Mouse (Mus musculus) C2C12 (cell line): ENCODE measurements around the gene Lhfpl3. TPM values are rescaled to one million over a fixed set of nuclear protein-coding genes. Genes with fewer than 3 reads are reported as not detected.

Experiments used
- H3K27me3 ChIP-seq: one replicate; pipeline ENCODE4 v1.6.1; 2011; ENCODE audit not compliant: control insufficient read depth, insufficient read depth, insufficient read length
- H3K36me3 ChIP-seq: one replicate; pipeline ENCODE4 v1.6.1; 2011; ENCODE audit not compliant: control insufficient read depth, insufficient read depth
- H3K4me3 ChIP-seq: one replicate; pipeline ENCODE4 v1.5.1; 2011; ENCODE audit warnings: mild to moderate bottlenecking, control low read depth; ENCODE audit not compliant: poor library complexity, insufficient read depth, severe bottlenecking
- H3K79me2 ChIP-seq: one replicate; pipeline ENCODE4 v1.6.1; 2011; ENCODE audit not compliant: control insufficient read depth, insufficient read depth
- H3K79me3 ChIP-seq: one replicate; pipeline ENCODE4 v1.6.1; 2011; ENCODE audit warnings: low read depth, control low read depth
- H3ac ChIP-seq: one replicate; pipeline ENCODE3; 2011; ENCODE audit warnings: low read depth; ENCODE audit not compliant: control insufficient read depth, insufficient read length
- CEBPB ChIP-seq: IDR thresholded peaks from one replicate; pipeline ENCODE4 v1.6.1; 2011; ENCODE audit warnings: low read depth, mild to moderate bottlenecking, control low read depth, moderate library complexity
- CTCF ChIP-seq: IDR thresholded peaks from one replicate; pipeline ENCODE4 v1.5.1; 2011; ENCODE audit not compliant: control insufficient read depth, insufficient read depth, insufficient read length
- FOSL1 ChIP-seq: IDR thresholded peaks from one replicate; pipeline ENCODE4 v1.8.0; 2011; ENCODE audit warnings: mild to moderate bottlenecking, low read length; ENCODE audit not compliant: poor library complexity, insufficient read depth, severe bottlenecking
- MAX ChIP-seq: IDR thresholded peaks from one replicate; pipeline ENCODE4 v1.6.1; 2011; ENCODE audit warnings: mild to moderate bottlenecking, control low read depth
- MYOD1 ChIP-seq: IDR thresholded peaks from one replicate; pipeline ENCODE4 v1.6.1; 2011; ENCODE audit warnings: low read depth; ENCODE audit not compliant: control insufficient read depth, insufficient read length
- MYOG ChIP-seq: IDR thresholded peaks from one replicate; pipeline ENCODE4 v1.6.1; 2011; ENCODE audit not compliant: control insufficient read depth, insufficient read length; ENCODE audit errors: extremely low read depth
- USF1 ChIP-seq: IDR thresholded peaks from one replicate; pipeline ENCODE4 v1.6.1; 2011; ENCODE audit warnings: low read depth, mild to moderate bottlenecking, control low read depth, moderate library complexity
- polyA plus RNA-seq: library from polyadenylated mRNA; unstranded; fragments of >200 nt; fragmentation: generic; extraction: Trizol; gene quantifications from one replicate; pipeline ENCODE4 v1.2.1, GENCODE M21; 2012; ENCODE audit warnings: missing spikeins

The Lhfpl3 gene
- polyA plus RNA-seq, 1 experiment, result not detected

- TF ChIP-seq FOSL1 (no peak), MYOD1 (no peak), MYOG (no peak), CTCF (no peak), MAX (no peak)
- Histone ChIP-seq H3K79me3 (no peaks in the 10 kb centered on the region), H3K36me3 (no peaks in the 10 kb centered on the region), H3K4me3 (no peak overlapping the region), H3K27me3 (no peaks in the 10 kb centered on the region), H3ac (no peak overlapping the region), H3K79me2 (no peaks in the 10 kb centered on the region)
These were observed 260.3 kb downstream of the Lhfpl3 start for GRCm38 (mm10) chr5:23006207-23006606.

DNA sequence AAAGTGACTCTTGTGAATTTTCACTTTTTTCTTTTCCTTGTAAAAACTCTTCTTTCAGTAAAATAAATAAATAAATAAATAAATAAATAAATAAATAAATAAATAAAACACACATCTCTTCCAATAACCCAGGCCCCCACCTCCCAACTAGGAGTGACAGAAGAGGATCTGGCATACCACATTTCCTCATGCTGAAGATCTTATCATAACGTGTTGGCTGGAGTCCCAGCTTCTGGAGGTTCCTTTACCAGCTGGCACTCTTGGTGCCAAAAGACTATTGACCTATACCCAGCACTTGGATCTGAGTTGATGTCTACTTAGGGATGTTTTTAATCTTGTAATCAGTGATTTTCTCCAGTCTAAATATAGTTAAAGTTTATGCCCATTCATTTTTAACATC, 264.6 kb downstream of the Lhfpl3 start:
- H3K79me2 ChIP-seq, result no peaks in the 10 kb centered on the region
- TF ChIP-seq CTCF (no peak), MAX (no peak), USF1 (no peak), FOSL1 (no peak), MYOD1 (no peak), CEBPB (no peak), MYOG (no peak)
- no peak overlapping the region for H3ac ChIP-seq
- no peaks in the 10 kb centered on the region for H3K36me3 ChIP-seq
- H3K27me3 ChIP-seq, result no peaks in the 10 kb centered on the region
- no peak overlapping the region for H3K4me3 ChIP-seq
- H3K79me3 ChIP-seq, result no peaks in the 10 kb centered on the region

GRCm38 (mm10) chr5:23013997-23014396, 268.1 kb downstream of the Lhfpl3 start:
- no peak for TF ChIP-seq MYOG
- TF ChIP-seq FOSL1, result no peak
- no peak for TF ChIP-seq MAX
- no peak for TF ChIP-seq MYOD1
- no peaks in the 10 kb centered on the region for H3K79me3 ChIP-seq
- no peaks in the 10 kb centered on the region for H3K36me3 ChIP-seq
- H3K27me3 ChIP-seq, result no peaks in the 10 kb centered on the region
- no peaks in the 10 kb centered on the region for H3K79me2 ChIP-seq
- no peak overlapping the region for H3ac ChIP-seq
- H3K4me3 ChIP-seq, result no peak overlapping the region

DNA sequence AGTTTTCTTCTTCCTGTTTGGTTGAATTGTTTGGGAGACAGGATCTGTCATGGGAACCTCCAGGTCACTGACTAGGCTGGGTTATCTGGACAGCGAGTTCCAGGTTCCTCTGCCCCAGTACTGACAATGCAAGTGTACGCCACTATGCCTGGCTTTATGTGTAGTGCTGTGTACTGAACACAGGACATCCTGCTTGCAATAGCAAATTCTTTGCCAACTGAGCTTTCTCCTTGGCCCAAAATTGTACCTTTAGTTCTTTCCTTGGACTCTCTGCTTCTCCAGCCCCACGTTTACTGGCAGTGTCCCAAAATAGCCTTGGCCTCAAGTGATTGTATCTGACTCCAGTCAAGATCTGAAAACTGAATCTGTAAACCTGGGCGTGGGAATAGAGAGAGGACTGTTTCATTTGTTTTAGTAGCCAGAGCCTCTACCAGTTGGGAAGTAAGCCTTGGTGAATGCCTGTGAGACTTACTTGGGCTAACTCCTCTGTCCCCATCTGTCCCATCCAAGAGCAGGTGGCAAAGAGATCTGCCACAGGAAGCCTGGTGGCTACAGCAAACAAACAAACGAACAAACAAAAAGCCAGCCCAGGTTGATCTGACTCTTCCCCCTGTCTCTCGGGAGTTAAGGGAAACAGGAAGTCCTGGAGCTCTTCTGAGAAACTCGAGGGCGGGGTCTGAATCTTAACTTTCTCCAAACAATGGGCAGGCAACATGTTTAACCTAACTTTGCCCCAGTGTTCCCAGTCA, 269.9 kb downstream of the Lhfpl3 start:
- Histone ChIP-seq H3ac (no peak overlapping the region), H3K79me3 (no peaks in the 10 kb centered on the region), H3K36me3 (no peaks in the 10 kb centered on the region), H3K4me3 (no peak overlapping the region), H3K79me2 (no peaks in the 10 kb centered on the region), H3K27me3 (no peaks in the 10 kb centered on the region)
- TF ChIP-seq CEBPB, result no peak
- no peak for TF ChIP-seq FOSL1
- TF ChIP-seq CTCF, result no peak
- no peak for TF ChIP-seq MAX
- no peak for TF ChIP-seq MYOG
- TF ChIP-seq MYOD1, result no peak
- no peak for TF ChIP-seq USF1

- Histone ChIP-seq H3K79me2 (no peaks in the 10 kb centered on the region), H3K79me3 (no peaks in the 10 kb centered on the region), H3K4me3 (no peak overlapping the region), H3ac (no peak overlapping the region), H3K36me3 (no peaks in the 10 kb centered on the region), H3K27me3 (no peaks in the 10 kb centered on the region)
- TF ChIP-seq CTCF (no peak), MYOD1 (no peak), MAX (no peak), FOSL1 (no peak), CEBPB (no peak), MYOG (no peak), USF1 (no peak)
These were observed 289.3 kb downstream of the Lhfpl3 start for GRCm38 (mm10) chr5:23034944-23035726.
